Mouse (Mus musculus) stomach, postnatal 0 days (tissue): ENCODE data around the gene D430042O09Rik.

Experiments
- CTCF ChIP-seq: IDR thresholded peaks from 2 replicates; pipeline ENCODE4 v1.5.1; 2016; ENCODE audit warnings: antibody characterized with exemption, low read depth, mild to moderate bottlenecking, moderate library complexity
- EP300 ChIP-seq: optimal IDR thresholded peaks from 2 replicates; pipeline ENCODE3; 2016; ENCODE audit warnings: antibody characterized with exemption

DNA sequence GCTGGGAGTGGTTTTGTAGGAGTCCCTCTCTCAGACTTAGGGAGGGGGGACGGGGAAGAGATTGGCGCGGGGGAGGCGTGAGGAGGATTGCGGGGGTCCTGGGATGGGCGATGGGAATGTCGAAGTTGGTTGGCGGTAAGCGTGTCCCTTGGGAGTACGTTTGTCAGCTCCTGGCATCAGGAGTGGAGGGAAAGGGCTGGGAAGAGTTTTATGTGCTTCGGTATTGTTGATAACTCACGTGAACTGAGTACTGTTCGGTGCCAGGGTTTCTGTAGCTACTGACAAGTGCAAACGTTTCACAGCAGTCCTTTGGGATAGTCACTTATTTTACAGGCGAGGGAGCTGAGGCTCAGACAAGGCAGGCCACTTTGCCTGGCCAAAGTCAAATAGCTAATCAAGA lies 412 bp downstream of the D430042O09Rik start:
- no peak for TF ChIP-seq CTCF
- no peak for TF ChIP-seq EP300
